Mouse (Mus musculus) lung, adult 2 months (tissue): ENCODE results near the gene Tfap4. TPM values are rescaled to one million over a fixed set of nuclear protein-coding genes. Genes with fewer than 3 reads are reported as not detected.
"Not testable (repeated sequence)": the region's sequence is repeated elsewhere in the genome, so short reads cannot be mapped to it uniquely, and the experiment has no call there.

Experiments used
- DNase-seq: peaks from one replicate; pipeline ENCODE4 v3.0.0; 2022
- H3K4me1 ChIP-seq: fragments of 200-500 bp; 2 replicates; pipeline ENCODE4 v1.6.1; 2011; ENCODE audit warnings: low read length; ENCODE audit not compliant: control insufficient read depth, insufficient read depth
- H3K4me3 ChIP-seq: fragments of 200-500 bp; replicated peaks from 2 replicates; pipeline ENCODE3; 2011; ENCODE audit warnings: low read depth, mild to moderate bottlenecking, control low read depth, low read length; ENCODE audit errors: extremely low read depth
- CTCF ChIP-seq: fragments of 200-500 bp; IDR thresholded peaks from 2 replicates; pipeline ENCODE4 v1.5.1; 2011; ENCODE audit warnings: mild to moderate bottlenecking, low read length, control low read depth; ENCODE audit not compliant: insufficient read depth
- POLR2A ChIP-seq: fragments of 200-500 bp; IDR thresholded peaks from 2 replicates; pipeline ENCODE4 v1.6.1; 2011; ENCODE audit warnings: low read depth, mild to moderate bottlenecking, control low read depth, low read length, borderline replicate concordance; ENCODE audit errors: extremely low read depth
- WGBS: fragments of 180-500 bp; shearing (Covaris S2); methylation state at CpG from one replicate; pipeline ENCODE4 v1.1.7; 2018; 5-methylcytosine and 5-hydroxymethylcytosine counted together
- polyA plus RNA-seq: library from polyadenylated mRNA; depleted of rRNA; stranded (reverse); fragments of >200 nt; gene quantifications from 2 replicates; pipeline ENCODE4 v1.2.3, GENCODE M21; 2012

The Tfap4 gene
- polyA plus RNA-seq, 1 experiment: 6.9 TPM

DNA sequence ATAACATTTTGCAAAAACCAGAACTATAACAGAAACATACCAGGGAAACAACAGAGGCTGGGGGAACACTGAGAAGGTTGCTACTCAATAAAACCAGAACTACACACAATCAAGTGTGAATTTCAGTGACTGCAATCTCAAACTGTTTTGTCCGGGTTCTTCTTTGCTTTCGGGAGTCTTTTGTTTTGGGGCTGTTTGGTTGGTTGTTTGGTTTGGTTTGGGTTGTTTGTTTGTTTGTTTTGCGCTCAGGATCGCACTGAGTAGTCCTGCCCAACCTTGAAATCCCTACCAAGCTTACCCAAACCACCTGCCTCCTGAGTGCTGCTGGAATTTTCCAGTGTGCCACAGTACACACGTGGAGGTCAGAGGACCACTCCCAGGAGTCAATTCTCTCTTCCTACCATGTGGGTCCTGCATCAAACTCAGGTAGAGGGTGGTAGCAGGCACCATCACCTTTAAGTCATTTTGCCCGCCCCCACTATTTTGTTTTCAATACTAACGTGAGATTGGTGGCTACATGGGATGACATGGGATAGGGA lies 17.3 kb downstream of the Tfap4 start:
- Histone ChIP-seq H3K4me3 (no peak overlapping the region), H3K4me1 (no peaks in the 10 kb centered on the region; the same call in 1 of the 2 replicates)
- TF ChIP-seq CTCF: no peak
- TF ChIP-seq POLR2A: no peak
- 34% methylated on average over 7 of the region's 7 CpGs for WGBS
- DNase-seq: no peak

DNA sequence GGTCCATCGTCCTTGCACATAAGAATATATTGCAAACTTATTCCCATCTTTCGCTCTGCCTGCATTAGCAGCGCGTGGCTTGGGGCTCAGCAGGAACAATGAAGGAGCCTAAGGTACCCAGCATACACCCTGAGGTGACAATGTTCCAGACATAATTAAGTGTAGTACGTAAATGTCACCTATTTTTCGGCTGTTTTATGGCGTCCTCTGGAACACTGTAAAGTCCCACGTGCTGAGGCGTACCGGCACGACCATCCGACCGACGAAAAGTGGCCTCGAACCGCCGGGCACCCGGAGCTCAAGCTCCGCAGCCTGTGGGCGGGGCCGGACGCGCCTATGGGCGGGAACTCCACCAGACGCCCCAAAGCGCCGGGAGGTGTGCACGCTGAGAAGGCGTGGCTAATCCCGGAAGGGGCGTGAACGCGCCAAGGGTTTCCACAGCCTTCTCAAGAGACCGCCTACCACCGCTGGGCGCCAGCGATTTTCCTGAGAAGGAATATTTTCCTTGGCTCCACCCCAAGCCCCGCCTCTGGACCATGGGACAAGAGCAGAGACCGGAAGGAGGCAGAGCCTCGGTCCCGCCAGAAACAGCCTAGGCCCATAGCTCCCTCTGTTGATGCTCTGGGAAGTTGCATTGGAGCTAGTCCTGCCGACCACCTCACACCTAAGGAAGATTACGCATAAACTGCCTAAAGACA lies 18.0 kb downstream of the Tfap4 start, which contains the start of gene Srl:
TSS of gene Srl (minus strand) at position 316 of the 698 bp plus-strand sequence.
- no peaks in the 10 kb centered on the region; the same call in 1 of the 2 replicates for H3K4me1 ChIP-seq
- H3K4me3 ChIP-seq: peak within 1 kb of the TSS; percentile 75
- WGBS: 1% methylated on average over 43 of the region's 43 CpGs
- peak; percentile 92 for TF ChIP-seq CTCF
- TF ChIP-seq POLR2A: peak; percentile 61; the same call in 1 of the 2 replicates
- DNase-seq: peak; percentile 100

DNA sequence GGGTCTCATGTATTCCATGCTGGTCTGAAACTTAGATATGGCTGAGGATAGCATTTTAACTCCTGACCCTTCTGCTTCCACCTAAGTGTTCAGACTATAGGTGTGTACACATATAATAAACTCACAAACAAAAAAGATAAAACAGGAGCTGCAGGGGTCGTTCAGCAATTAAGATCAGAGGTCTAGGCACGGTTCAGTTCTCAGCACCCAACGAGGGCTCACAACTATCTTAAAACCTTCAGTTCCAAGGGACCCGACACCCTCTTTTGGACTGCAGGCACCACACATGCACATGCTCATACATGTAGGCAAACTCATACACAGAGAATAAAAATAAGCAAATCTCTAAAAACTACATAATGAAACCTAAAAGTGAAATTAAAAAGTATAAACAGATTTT lies 18.6 kb downstream of the Tfap4 start:
- H3K4me3 ChIP-seq: no peak overlapping the region

DNA sequence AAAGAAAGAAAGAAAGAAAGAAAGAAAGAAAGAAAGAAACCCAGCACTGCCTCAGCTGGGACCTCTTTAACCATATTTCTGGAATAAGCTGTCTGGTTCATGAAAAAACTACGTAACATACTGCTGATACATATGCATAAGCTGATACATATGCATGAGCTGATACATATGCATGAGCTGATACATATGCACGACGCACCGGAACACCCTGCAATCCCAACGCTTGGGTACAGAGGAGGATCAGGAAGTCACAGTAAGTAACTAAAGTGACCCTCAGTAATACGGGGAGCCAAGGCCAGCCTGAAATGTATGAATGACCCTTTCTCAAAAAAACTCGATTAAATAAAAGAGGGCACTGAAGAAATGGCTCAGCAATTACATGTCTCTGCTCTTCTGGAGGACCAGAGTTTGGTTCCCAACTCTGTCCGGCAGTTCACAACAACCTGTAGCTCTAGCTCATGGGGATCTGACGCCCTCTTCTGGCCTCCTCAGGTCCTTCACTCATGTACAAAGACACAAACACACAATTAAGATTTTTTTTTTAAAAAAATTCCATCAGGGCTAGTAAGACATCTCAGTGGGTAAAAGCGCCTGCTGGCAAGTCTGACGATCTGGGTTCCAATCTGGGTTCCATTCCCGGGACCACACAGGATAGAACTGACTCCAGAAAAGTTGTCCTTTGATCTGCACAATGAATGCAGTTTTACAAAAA lies 19.4 kb downstream of the Tfap4 start:
- 85% methylated on average over 12 of the region's 12 CpGs for WGBS
- no peak for DNase-seq
- TF ChIP-seq POLR2A (no peak), CTCF (0 out of 2 replicates have a peak, but pooled peaks have one; percentile 2)
- Histone ChIP-seq H3K4me3 (no peak overlapping the region), H3K4me1 (no peaks in the 10 kb centered on the region; the same call in 1 of the 2 replicates)

More for the DNA sequence above, 18.6 kb downstream of the Tfap4 start:
- DNase-seq: no peak
- no peak for TF ChIP-seq POLR2A
- TF ChIP-seq CTCF: no peak
- 61% methylated on average over 4 of the region's 4 CpGs for WGBS
- no peaks in the 10 kb centered on the region; the same call in 1 of the 2 replicates for H3K4me1 ChIP-seq

DNA sequence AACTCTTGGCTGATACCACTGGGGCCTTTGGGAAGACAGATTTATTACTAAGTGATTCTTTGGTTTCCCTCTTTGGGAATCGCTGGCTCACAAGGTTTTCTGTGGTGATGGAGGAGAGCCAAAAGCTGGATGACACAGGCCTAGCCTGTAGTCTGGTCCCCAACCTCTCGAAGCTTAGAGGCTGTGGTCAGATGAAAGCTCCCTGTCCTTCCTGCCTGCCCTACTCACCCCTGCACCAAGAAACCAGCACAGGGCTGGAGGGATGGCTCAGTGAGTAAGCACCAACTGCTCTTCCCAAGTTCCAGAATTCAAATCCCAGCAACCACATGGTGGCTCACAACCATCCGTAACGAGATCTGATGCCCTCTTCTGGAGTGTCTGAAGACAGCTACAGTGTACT lies 20.1 kb downstream of the Tfap4 start:
- no peak for TF ChIP-seq POLR2A
- no peak for TF ChIP-seq CTCF
- DNase-seq: no peak
- Histone ChIP-seq H3K4me3 (no peak overlapping the region), H3K4me1 (no peaks in the 10 kb centered on the region; the same call in 1 of the 2 replicates)
- 72% methylated on average over 4 of the region's 4 CpGs for WGBS

DNA sequence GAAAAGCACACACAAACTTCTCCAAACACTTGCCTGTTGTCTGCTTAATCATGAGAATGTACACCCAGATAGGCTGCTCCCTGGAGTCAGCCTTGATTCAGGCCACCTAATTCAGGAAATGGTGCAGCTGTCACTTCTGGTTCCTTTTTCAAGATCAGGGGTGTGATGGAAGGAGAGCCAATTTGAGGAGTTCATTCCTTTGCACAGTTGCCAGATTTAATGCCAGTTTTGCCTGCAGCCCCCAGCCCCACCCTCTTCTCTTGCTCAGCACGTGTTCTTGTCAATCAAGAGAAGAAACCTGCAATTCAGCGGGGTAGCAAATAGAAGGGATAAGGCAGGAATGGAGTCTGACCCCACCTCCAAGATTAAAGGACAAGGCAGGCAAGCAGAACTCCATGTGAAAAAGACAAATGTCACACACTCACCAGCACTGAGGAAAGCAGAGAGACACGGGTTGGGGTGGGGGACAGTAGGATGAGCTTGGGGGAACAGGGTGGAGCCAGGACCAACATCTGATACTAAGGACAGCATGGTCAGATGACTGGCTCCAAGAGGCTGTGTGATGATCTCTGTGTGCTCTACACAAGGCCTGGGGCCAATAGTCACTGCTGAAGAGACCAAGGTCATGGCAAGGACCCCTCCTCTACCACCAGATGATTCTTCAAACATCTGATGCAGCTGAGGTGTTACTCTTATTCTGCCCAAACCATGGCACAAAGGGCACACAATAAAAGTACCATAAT lies 21.9 kb downstream of the Tfap4 start:
- TF ChIP-seq POLR2A: no peak
- no peak for TF ChIP-seq CTCF
- no peak for DNase-seq
- Histone ChIP-seq H3K4me3 (no peak overlapping the region), H3K4me1 (no peaks in the 10 kb centered on the region; the same call in 1 of the 2 replicates)
- 39% methylated on average over 3 of the region's 3 CpGs for WGBS

DNA sequence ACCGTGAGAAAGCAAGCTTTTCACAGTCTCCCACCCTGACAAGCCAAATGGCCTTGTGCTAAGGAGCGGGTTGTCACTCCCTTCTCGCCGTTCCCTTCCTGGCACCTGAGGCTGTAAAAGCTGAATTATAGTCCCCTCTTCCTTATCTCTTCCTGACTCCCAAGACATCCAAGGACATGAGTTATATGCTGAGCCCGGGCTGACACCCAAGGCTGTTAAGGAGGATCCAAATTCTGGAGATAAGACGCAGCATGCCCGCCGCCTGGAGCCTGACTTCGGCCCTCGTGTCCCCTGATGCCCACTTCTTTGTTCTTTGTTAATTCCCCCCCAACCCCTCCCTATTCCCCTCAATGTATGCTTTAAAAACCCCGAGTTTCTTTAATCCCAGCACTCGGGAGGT lies 32.3 kb downstream of the Tfap4 start:
- H3K4me1 ChIP-seq, DNase-seq, H3K4me3 ChIP-seq: not testable (repeated sequence)
- WGBS: 89% methylated on average over 12 of the region's 12 CpGs

DNA sequence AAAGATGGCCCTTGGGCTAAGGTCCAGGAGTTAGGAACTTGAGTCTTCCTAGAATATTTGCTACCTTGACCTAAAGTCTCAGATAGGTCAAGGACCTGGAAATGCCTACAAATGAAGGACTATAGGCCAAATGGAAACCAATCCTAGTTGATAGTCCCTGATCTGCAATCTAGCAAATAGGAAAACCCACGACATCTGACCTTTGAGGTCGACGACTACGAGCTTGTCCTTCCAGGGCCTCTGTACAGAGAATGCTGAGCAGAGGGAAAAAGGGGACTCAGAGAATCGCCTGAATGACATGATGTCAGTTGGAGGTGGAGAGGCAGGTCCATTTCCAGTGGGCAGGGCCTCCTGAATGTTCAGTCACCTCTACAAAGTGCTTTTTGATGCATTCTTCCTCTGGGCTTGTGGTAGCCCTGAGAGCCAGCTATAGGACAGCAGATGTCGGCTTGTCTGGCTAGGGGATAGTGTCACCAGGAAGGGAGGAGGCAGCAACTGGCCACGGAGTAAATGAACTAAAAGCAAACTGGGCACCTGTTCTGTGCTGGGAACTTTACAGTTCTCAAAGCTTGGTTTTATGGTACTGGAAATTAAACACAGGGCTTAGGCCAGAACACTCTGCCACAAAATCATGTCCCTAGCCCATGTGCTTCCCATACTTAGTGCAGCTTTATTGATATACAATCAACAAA lies 36.2 kb downstream of the Tfap4 start:
- no peaks in the 10 kb centered on the region for H3K4me1 ChIP-seq
- TF ChIP-seq POLR2A (no peak), CTCF (no peak)
- no peak for DNase-seq
- WGBS: 67% methylated on average over 7 of the region's 7 CpGs
- no peak overlapping the region for H3K4me3 ChIP-seq

DNA sequence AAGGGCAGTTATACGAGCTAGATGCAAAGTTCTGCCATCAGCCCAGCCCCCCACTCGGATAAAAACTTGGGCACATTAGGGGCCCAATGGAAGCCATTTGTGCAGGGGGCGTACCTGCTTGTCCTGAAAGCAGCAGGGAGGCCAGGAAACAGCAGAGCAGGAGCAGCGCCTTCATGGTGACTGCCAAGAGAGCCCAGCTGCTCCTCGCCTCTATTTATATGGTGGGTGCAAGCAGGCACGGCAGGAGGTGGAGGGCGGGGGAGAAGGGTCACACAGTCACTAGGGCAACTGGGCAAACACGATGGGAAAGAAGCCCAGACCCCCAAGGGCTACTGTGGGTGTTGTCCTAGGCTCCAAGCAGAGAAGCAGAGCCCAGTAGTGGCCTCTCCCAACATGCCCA lies 36.8 kb downstream of the Tfap4 start:
- 61% methylated on average over 8 of the region's 8 CpGs for WGBS
- H3K4me3 ChIP-seq: no peak overlapping the region
- no peak for TF ChIP-seq CTCF
- no peak for TF ChIP-seq POLR2A
- no peak for DNase-seq
- H3K4me1 ChIP-seq: no peaks in the 10 kb centered on the region
